Mouse (Mus musculus) limb, embryonic 12.5 days (tissue): ENCODE data around the gene Hao2. TPM values are rescaled to one million over a fixed set of nuclear protein-coding genes. Genes with fewer than 3 reads are reported as not detected.
A peak's percentile ranks its signal among the peaks of the same experiment; 100 is the strongest.

Source experiments
- ATAC-seq: fragments of 200-750 bp; cut with Nextera tagmentation; 2 replicates; pipeline ENCODE4 v1.8.0; 2017; ENCODE audit warnings: low read depth, moderate TSS enrichment; ENCODE audit not compliant: insufficient number of reproducible peaks, insufficient read depth, low FRiP score, low TSS enrichment
- H3K27ac ChIP-seq: fragments of 300-500 bp; sonication (generic); 2 replicates; pipeline ENCODE4 v1.5.1; 2016; ENCODE audit warnings: mild to moderate bottlenecking, moderate library complexity
- H3K27me3 ChIP-seq: fragments of 300-500 bp; sonication (generic); 2 replicates; pipeline ENCODE4 v1.6.1; 2016; ENCODE audit warnings: mild to moderate bottlenecking, moderate library complexity
- H3K36me3 ChIP-seq: fragments of 300-500 bp; sonication (generic); 2 replicates; pipeline ENCODE4 v1.6.1; 2016; ENCODE audit warnings: mild to moderate bottlenecking, moderate library complexity
- H3K4me1 ChIP-seq: fragments of 300-500 bp; sonication (generic); replicated peaks from 2 replicates; pipeline ENCODE4 v1.6.1; 2016
- H3K4me2 ChIP-seq: fragments of 300-500 bp; sonication (generic); 2 replicates; pipeline ENCODE4 v1.6.1; 2016; ENCODE audit warnings: mild to moderate bottlenecking, moderate library complexity
- H3K4me3 ChIP-seq: fragments of 300-500 bp; sonication (generic); replicated peaks from 2 replicates; pipeline ENCODE4 v1.5.1; 2016; ENCODE audit warnings: mild to moderate bottlenecking
- H3K9ac ChIP-seq: fragments of 300-500 bp; sonication (generic); replicated peaks from 2 replicates; pipeline ENCODE4 v1.6.1; 2016; ENCODE audit warnings: mild to moderate bottlenecking, moderate library complexity
- H3K9me3 ChIP-seq: fragments of 300-500 bp; sonication (generic); 2 replicates; pipeline ENCODE4 v1.6.1; 2016; ENCODE audit warnings: mild to moderate bottlenecking, moderate library complexity
- WGBS: fragments of 180-500 bp; shearing (Covaris S2); methylation state at CpG from one replicate; pipeline ENCODE4 v1.1.7; 2016; 5-methylcytosine and 5-hydroxymethylcytosine counted together
- polyA plus RNA-seq: library from polyadenylated mRNA; unstranded; fragments of >200 nt; fragmentation: Nextera tagmentation; extraction: Ambion mirVana; gene quantifications from 2 replicates; pipeline ENCODE4 v1.2.1, GENCODE M21; 2016

Hao2 gene
- polyA plus RNA-seq, 1 experiment from 2014 or later = not detected

GRCm38 (mm10) chr3:98916856-98917255, 23.8 kb upstream of the Hao2 start:
- no peak overlapping the region for H3K4me3 ChIP-seq
- no peak overlapping the region for H3K27ac ChIP-seq
- H3K9me3 ChIP-seq = no peaks in the 10 kb centered on the region
- no peak for ATAC-seq
- H3K27me3 ChIP-seq = no peaks in the 10 kb centered on the region; the same call in 1 of the 2 replicates
- no peak overlapping the region for H3K9ac ChIP-seq
- H3K4me1 ChIP-seq = no peaks in the 10 kb centered on the region
- H3K4me2 ChIP-seq = no peak overlapping the region
- H3K36me3 ChIP-seq = no peaks in the 10 kb centered on the region
- 82% methylated on average over 2 of the region's 2 CpGs for WGBS

- H3K4me3 ChIP-seq = no peak overlapping the region
- no peaks in the 10 kb centered on the region; the same call in 1 of the 2 replicates for H3K27me3 ChIP-seq
- H3K4me1 ChIP-seq = no peaks in the 10 kb centered on the region
- H3K27ac ChIP-seq = no peak overlapping the region
- H3K36me3 ChIP-seq = no peaks in the 10 kb centered on the region
- WGBS = 2% methylated on average over 4 of the region's 4 CpGs
- no peak overlapping the region for H3K4me2 ChIP-seq
- H3K9me3 ChIP-seq = no peaks in the 10 kb centered on the region
- no peak overlapping the region for H3K9ac ChIP-seq
- no peak for ATAC-seq
Observed at GRCm38 (mm10) chr3:98915659-98916058, 22.6 kb upstream of the Hao2 start.

GRCm38 (mm10) chr3:98913591-98913990, 20.6 kb upstream of the Hao2 start:
- H3K9me3 ChIP-seq = no peaks in the 10 kb centered on the region
- no peak for ATAC-seq
- H3K36me3 ChIP-seq = no peaks in the 10 kb centered on the region
- WGBS = 72% methylated on average over 6 of the region's 6 CpGs
- no peak overlapping the region for H3K4me2 ChIP-seq
- no peak overlapping the region for H3K27ac ChIP-seq
- no peak overlapping the region for H3K9ac ChIP-seq
- H3K4me1 ChIP-seq = no peaks in the 10 kb centered on the region
- no peak overlapping the region for H3K4me3 ChIP-seq
- no peaks in the 10 kb centered on the region; the same call in 1 of the 2 replicates for H3K27me3 ChIP-seq

GRCm38 (mm10) chr3:98897606-98898005, 4.6 kb upstream of the Hao2 start:
- Histone ChIP-seq H3K9ac (no peak overlapping the region), H3K4me3 (no peak overlapping the region), H3K36me3 (no peaks in the 10 kb centered on the region), H3K27me3 (no peaks in the 10 kb centered on the region), H3K4me2 (no peak overlapping the region), H3K9me3 (no peaks in the 10 kb centered on the region), H3K27ac (no peak overlapping the region), H3K4me1 (no peaks in the 10 kb centered on the region)
- ATAC-seq = no peak
- WGBS = 91% methylated on average over 2 of the region's 2 CpGs

GRCm38 (mm10) chr3:98895071-98895601, 2.1 kb upstream of the Hao2 start:
- no peak for ATAC-seq
- Histone ChIP-seq H3K27me3 (no peaks in the 10 kb centered on the region), H3K9ac (no peak overlapping the region), H3K9me3 (no peaks in the 10 kb centered on the region), H3K27ac (no peak overlapping the region), H3K4me3 (no peak overlapping the region), H3K4me1 (no peaks in the 10 kb centered on the region), H3K36me3 (no peaks in the 10 kb centered on the region), H3K4me2 (peak overlapping the region; percentile 35; the same call in 1 of the 2 replicates)
- 43% methylated on average over 10 of the region's 10 CpGs for WGBS

GRCm38 (mm10) chr3:98890430-98890829, 2.6 kb downstream of the Hao2 start:
- Histone ChIP-seq H3K4me3 (no peak overlapping the region), H3K4me2 (no peak overlapping the region), H3K27me3 (no peaks in the 10 kb centered on the region), H3K9ac (no peak overlapping the region), H3K36me3 (no peaks in the 10 kb centered on the region), H3K9me3 (no peaks in the 10 kb centered on the region), H3K4me1 (no peaks in the 10 kb centered on the region), H3K27ac (no peak overlapping the region)
- no peak for ATAC-seq
- WGBS = 90% methylated on average over 4 of the region's 4 CpGs

- H3K9ac ChIP-seq = no peak overlapping the region
- H3K4me2 ChIP-seq = no peak overlapping the region
- no peaks in the 10 kb centered on the region for H3K9me3 ChIP-seq
- no peak overlapping the region for H3K27ac ChIP-seq
- ATAC-seq = no peak
- H3K4me1 ChIP-seq = no peaks in the 10 kb centered on the region
- no peak overlapping the region for H3K4me3 ChIP-seq
- H3K36me3 ChIP-seq = no peaks in the 10 kb centered on the region
- no peaks in the 10 kb centered on the region for H3K27me3 ChIP-seq
- WGBS = 80% methylated on average over 2 of the region's 2 CpGs
Observed at GRCm38 (mm10) chr3:98888206-98888605, 4.8 kb downstream of the Hao2 start.

- no peak overlapping the region for H3K9ac ChIP-seq
- no peaks in the 10 kb centered on the region for H3K4me1 ChIP-seq
- H3K27ac ChIP-seq = no peak overlapping the region
- no peaks in the 10 kb centered on the region for H3K36me3 ChIP-seq
- WGBS = 87% methylated on average over 2 of the region's 2 CpGs
- no peaks in the 10 kb centered on the region for H3K27me3 ChIP-seq
- no peak overlapping the region for H3K4me2 ChIP-seq
- no peaks in the 10 kb centered on the region for H3K9me3 ChIP-seq
- H3K4me3 ChIP-seq = no peak overlapping the region
- no peak for ATAC-seq
Observed at GRCm38 (mm10) chr3:98880831-98881230, 12.2 kb downstream of the Hao2 start.

- Histone ChIP-seq H3K9me3 (no peaks in the 10 kb centered on the region), H3K4me1 (no peaks in the 10 kb centered on the region), H3K4me3 (no peak overlapping the region), H3K27me3 (no peaks in the 10 kb centered on the region), H3K36me3 (no peaks in the 10 kb centered on the region), H3K27ac (no peak overlapping the region), H3K9ac (no peak overlapping the region), H3K4me2 (no peak overlapping the region)
- 77% methylated on average over 6 of the region's 6 CpGs for WGBS
- no peak for ATAC-seq
Observed at GRCm38 (mm10) chr3:98880216-98880615, 12.8 kb downstream of the Hao2 start.

GRCm38 (mm10) chr3:98868219-98868618, 24.8 kb downstream of the Hao2 start:
- Histone ChIP-seq H3K36me3 (no peaks in the 10 kb centered on the region), H3K9ac (no peak overlapping the region), H3K4me3 (no peak overlapping the region), H3K27ac (no peak overlapping the region), H3K4me2 (no peak overlapping the region), H3K27me3 (no peaks in the 10 kb centered on the region), H3K9me3 (no peaks in the 10 kb centered on the region), H3K4me1 (no peaks in the 10 kb centered on the region)
- no peak for ATAC-seq
- WGBS = 90% methylated on average over 2 of the region's 2 CpGs

- no peaks in the 10 kb centered on the region for H3K36me3 ChIP-seq
- H3K4me2 ChIP-seq = no peak overlapping the region
- no peak overlapping the region for H3K4me3 ChIP-seq
- no peaks in the 10 kb centered on the region for H3K9me3 ChIP-seq
- no peak for ATAC-seq
- no peaks in the 10 kb centered on the region for H3K4me1 ChIP-seq
- H3K27me3 ChIP-seq = no peaks in the 10 kb centered on the region
- WGBS = 97% methylated on average over 1 of the region's 1 CpGs
- H3K27ac ChIP-seq = no peak overlapping the region
- H3K9ac ChIP-seq = no peak overlapping the region
Observed at GRCm38 (mm10) chr3:98862800-98863199, 30.2 kb downstream of the Hao2 start.

- Histone ChIP-seq H3K4me2 (no peak within 1 kb of the TSS), H3K27me3 (no peaks in the 10 kb centered on the region), H3K4me1 (no peaks in the 10 kb centered on the region), H3K9ac (no peak within 1 kb of the TSS), H3K36me3 (no peaks in the 10 kb centered on the region), H3K9me3 (no peaks in the 10 kb centered on the region), H3K27ac (no peak within 1 kb of the TSS), H3K4me3 (no peak within 1 kb of the TSS)
- 87% methylated on average over 3 of the region's 3 CpGs for WGBS
- ATAC-seq = no peak
Observed at GRCm38 (mm10) chr3:98859576-98859975, 33.5 kb downstream of the Hao2 start, which contains the start of gene Hsd3b1. Gene Hsd3b1 (minus strand): TSS chr3:98859794.
